Mouse (Mus musculus) retina, postnatal 1 day (tissue): ENCODE measurements around the gene Olfr706.
"Not testable (repeated sequence)": the region's sequence is repeated elsewhere in the genome, so short reads cannot be mapped to it uniquely, and the experiment has no call there.

Experiments used
- DNase-seq: peaks from one replicate; pipeline ENCODE4 v3.0.0-alpha.2; 2012

The Olfr706 gene

GRCm38 (mm10) chr7:106888062-106888461 is at the start of gene Olfr706:
Gene Olfr706 (minus strand): TSS chr7:106888162.
- DNase-seq: no peak

GRCm38 (mm10) chr7:106932119-106932518 is 44.2 kb upstream of the Olfr706 start, which contains the start of gene Olfr709-ps1:
Gene Olfr709-ps1 (minus strand): TSS chr7:106932219.
- no peak for DNase-seq

- not testable (repeated sequence) for DNase-seq
Observed at GRCm38 (mm10) chr7:106920961-106921360, 33.0 kb upstream of the Olfr706 start.

GRCm38 (mm10) chr7:106907676-106908075 is 19.7 kb upstream of the Olfr706 start, which contains the start of gene Olfr1532-ps1:
Gene Olfr1532-ps1 (plus strand): TSS chr7:106908001.
- no peak for DNase-seq

GRCm38 (mm10) chr7:106901141-106901540 is 13.2 kb upstream of the Olfr706 start, which contains the start of gene Olfr707:
Gene Olfr707 (minus strand): TSS chr7:106901241.
- DNase-seq: not testable (repeated sequence)

- no peak for DNase-seq
Observed at GRCm38 (mm10) chr7:106876791-106877190, 11.2 kb downstream of the Olfr706 start, which contains the start of gene Olfr705. Gene Olfr705 (minus strand): TSS chr7:106876891.

- DNase-seq: no peak
Observed at GRCm38 (mm10) chr7:106862885-106863284, 25.1 kb downstream of the Olfr706 start, which contains the start of gene Olfr704. Gene Olfr704 (plus strand): TSS chr7:106863185.

GRCm38 (mm10) chr7:106843060-106843459 is 44.9 kb downstream of the Olfr706 start, which contains the start of gene Olfr703:
Gene Olfr703 (plus strand): TSS chr7:106843360.
- DNase-seq: no peak

- no peak for DNase-seq
Observed at GRCm38 (mm10) chr7:106833793-106834192, 54.2 kb downstream of the Olfr706 start, which contains the start of gene Olfr702. Gene Olfr702 (minus strand): TSS chr7:106833893.
